Comparison of ENCODE assay signal across 9 mouse cellular contexts in genomic region chr11:118318678-118319077, GRCm38 (mm10). TPM values are rescaled to one million over a fixed set of nuclear protein-coding genes. Genes with fewer than 3 reads are reported as not detected.
A peak's percentile ranks its signal among the peaks of the same experiment; 100 is the strongest.
DNase-seq lines count a peak whose midpoint lies in the region; ATAC-seq lines count a peak whose summit lies in the region.
"Had no signal": no experiment of that assay in that cellular context is flagged by ENCODE, and none has a peak within 500 bp of the region (broad histone marks: within the 10 kb centered on the region; RNA-seq: fewer than 3 reads in every experiment).

No protein-coding gene starts in this region.

- H3K4me1 ChIP-seq in hindbrain, embryonic 11.5 days (replicated peaks; ENCODE audit: control insufficient read depth, insufficient read depth, low read length): no peaks in the 10 kb centered on the region
- H3K4me1 ChIP-seq in hindbrain, embryonic 13.5 days (replicated peaks): peaks cover 29% of the 10 kb centered on the region

- no peak overlapping the region for H3K4me2 ChIP-seq in hindbrain, embryonic 11.5 days (replicated peaks; ENCODE audit: low read depth, low read length)
- no peak overlapping the region for H3K4me2 ChIP-seq in hindbrain, embryonic 13.5 days
- H3K4me2 ChIP-seq: limb, embryonic 15.5 days had no signal

- H3K36me3 ChIP-seq in hindbrain, embryonic 11.5 days (ENCODE audit: control insufficient read depth, insufficient read depth, low read length): no peaks in the 10 kb centered on the region
- peaks cover 32% of the 10 kb centered on the region for H3K36me3 ChIP-seq in hindbrain, embryonic 13.5 days

- H3K9me3 ChIP-seq in hindbrain, embryonic 11.5 days (ENCODE audit: control insufficient read depth, low read length): no peaks in the 10 kb centered on the region
- H3K9me3 ChIP-seq in hindbrain, embryonic 13.5 days: no peaks in the 10 kb centered on the region
- H3K9me3 ChIP-seq: limb, embryonic 15.5 days had no signal

- H3K27me3 ChIP-seq in hindbrain, embryonic 11.5 days (ENCODE audit: control insufficient read depth, insufficient read depth, low read length): no peaks in the 10 kb centered on the region
- H3K27me3 ChIP-seq in hindbrain, embryonic 13.5 days: no peaks in the 10 kb centered on the region
- H3K27me3 ChIP-seq: limb, embryonic 15.5 days had no signal

- no peak overlapping the region for H3K4me3 ChIP-seq in hindbrain, embryonic 11.5 days (ENCODE audit: low read depth, low read length)
- H3K4me3 ChIP-seq in hindbrain, embryonic 13.5 days: no peak overlapping the region
- H3K4me3 ChIP-seq: limb, embryonic 15.5 days had no signal

- peak; percentile 41 for DNase-seq in hindbrain, embryonic 11.5 days (ENCODE audit: low spot score)
- peak; percentile 62 to 64 for DNase-seq in B cell, adult 2 months
- peak; percentile 77 for DNase-seq in T-cell, adult 2 months (ENCODE audit: low spot score)
- DNase-seq in gonadal fat pad, adult 2 months (ENCODE audit: low read depth): peak; percentile 38
- DNase-seq in monocyte, adult 2 months (ENCODE audit: low read depth in 1 of 2, low spot score in 2 of 2): peak; percentile 12 to 44
- no peak for DNase-seq in right cerebral cortex, adult 18-20 months
- no peak for DNase-seq in cerebellum, adult 8-10 months

- no peak overlapping the region for H3K9ac ChIP-seq in hindbrain, embryonic 11.5 days (ENCODE audit: low read depth, low read length)
- H3K9ac ChIP-seq in hindbrain, embryonic 13.5 days: no peak overlapping the region
- H3K9ac ChIP-seq: limb, embryonic 15.5 days had no signal

- no peak overlapping the region for H3K27ac ChIP-seq in hindbrain, embryonic 11.5 days (ENCODE audit: low read depth, low read length)
- H3K27ac ChIP-seq in hindbrain, embryonic 13.5 days: no peak overlapping the region
- H3K27ac ChIP-seq: limb, embryonic 15.5 days had no signal

- ATAC-seq in hindbrain, embryonic 11.5 days (ENCODE audit: low FRiP score): no peak
- ATAC-seq in hindbrain, embryonic 13.5 days (ENCODE audit: low FRiP score): no peak

- WGBS in hindbrain, embryonic 11.5 days: 59% methylated on average over 5 of the region's 5 CpGs
- WGBS in hindbrain, embryonic 13.5 days: 73% methylated on average over 5 of the region's 5 CpGs

RNA-seq across cellular contexts. Expression of gene Cep295nl, which starts 23.6 kb away (rescaled TPM):
- polyA plus RNA-seq in hindbrain, embryonic 11.5 days (2014; fragmentation: Nextera tagmentation; extraction: Ambion mirVana): 0.37 and 0.42 TPM in 2 replicates
- polyA plus RNA-seq in hindbrain, embryonic 13.5 days (2015; fragmentation: Nextera tagmentation; extraction: Ambion mirVana): 0.22 and 0.26 TPM in 2 replicates
- polyA plus RNA-seq in gonadal fat pad, adult 2 months (2012; rRNA removed): 0.95 and 1.4 TPM in 2 replicates

RNA-seq across cellular contexts. Expression of gene Usp36, which starts 28.6 kb away (rescaled TPM):
- 9.8 and 9.9 TPM in 2 replicates for polyA plus RNA-seq in hindbrain, embryonic 11.5 days (2014; fragmentation: Nextera tagmentation; extraction: Ambion mirVana)
- polyA plus RNA-seq in hindbrain, embryonic 13.5 days (2015; fragmentation: Nextera tagmentation; extraction: Ambion mirVana): 16.0 and 17.6 TPM in 2 replicates
- 11.6 and 13.6 TPM in 2 replicates for polyA plus RNA-seq in gonadal fat pad, adult 2 months (2012; rRNA removed)

RNA-seq across cellular contexts. Expression of gene Timp2, which starts 36.9 kb away (rescaled TPM):
- 39.5 and 41.2 TPM in 2 replicates for polyA plus RNA-seq in hindbrain, embryonic 11.5 days (2014; fragmentation: Nextera tagmentation; extraction: Ambion mirVana)
- 45.7 and 48.1 TPM in 2 replicates for polyA plus RNA-seq in hindbrain, embryonic 13.5 days (2015; fragmentation: Nextera tagmentation; extraction: Ambion mirVana)
- 161 and 230 TPM in 2 replicates for polyA plus RNA-seq in gonadal fat pad, adult 2 months (2012; rRNA removed)

Comparison
In these comparisons a context has a peak if more than half of its experiments do, and no peak if none do; other contexts are left out.
1. DNase-seq: peak in hindbrain, embryonic 11.5 days (single experiment), B cell, adult 2 months (2 of 2), T-cell, adult 2 months (single experiment), gonadal fat pad, adult 2 months (single experiment) and monocyte, adult 2 months (2 of 2); none in right cerebral cortex, adult 18-20 months (single experiment) and cerebellum, adult 8-10 months (single experiment).